Mouse (Mus musculus): ENCODE measurements at regions not wholly inside any gene's neighbourhood (a gene's known extent, or its start where the extent isn't known, plus 50 kb on each side); places are given as distances from the start of the nearest gene placed in this dataset.

GRCm38 (mm10) chr9:78965226-78965950 lies 350.0 kb downstream of the Cd109 start:
- TF ChIP-seq CTCF (IDR thresholded peaks at IDR 0.05; ENCODE audit: low read depth) (no peak), EP300 (IDR thresholded peaks at IDR 0.05; ENCODE audit: low read depth) (no peak)

Data from heart, postnatal 0 days (tissue).